Mouse (Mus musculus) gastrocnemius, postnatal 14 days (tissue): ENCODE measurements around the gene Ap3b1. TPM values are rescaled to one million over a fixed set of nuclear protein-coding genes. Genes with fewer than 3 reads are reported as not detected.
"Not testable (repeated sequence)": the region's sequence is repeated elsewhere in the genome, so short reads cannot be mapped to it uniquely, and the experiment has no call there.

Source experiments
- DNase-seq: peaks from one replicate; pipeline ENCODE4 v3.0.0; 2021; ENCODE audit warnings: mixed read lengths
- intact Hi-C: fragments of 180-260 bp; cut with DNase I; formaldehyde crosslinking; loops from one replicate; pipeline ENCODE4 v1.15.1; 2025; ENCODE audit warnings: low total_unique reads
- long read RNA-seq, 2 experiments: library from polyadenylated mRNA; stranded (forward); transcript quantifications; one replicate each; pipeline ENCODE4 v2.0.0; 2021
- total RNA-seq, 2 experiments: library from RNA; stranded (reverse); gene quantifications; 2 replicates each; pipeline ENCODE4 v1.2.3; 2021

Gene Ap3b1
- 10 to 100 TPM; 18.6 to 19.3 TPM for total RNA-seq
- long read RNA-seq, experiment 1, full-length matches to known transcripts, result 5 of 10 reads
- long read RNA-seq, experiment 1, partial matches to known transcripts, result 1 of 10 reads
- long read RNA-seq, experiment 1, other reads (novel, unspliced or antisense), result 4 of 10 reads
- long read RNA-seq, experiment 2, full-length matches to known transcripts, result 5 of 10 reads
- long read RNA-seq, experiment 2, partial matches to known transcripts, result 2 of 10 reads
- long read RNA-seq, experiment 2, other reads (novel, unspliced or antisense), result 3 of 10 reads

GRCm38 (mm10) chr13:94358401-94359265 lies at the start of gene Ap3b1:
Ap3b1 (plus strand) TSS chr13:94358960.
- DNase-seq, result peak; percentile 93
- intact Hi-C loops, result loop anchor here (5.0 kb wide), 1 partner anchor 71 kb away; the partner anchor contains the start of gene Scamp1

GRCm38 (mm10) chr13:94312812-94313211 lies 45.9 kb upstream of the Ap3b1 start:
- intact Hi-C loops, DNase-seq: not testable (repeated sequence)

DNA sequence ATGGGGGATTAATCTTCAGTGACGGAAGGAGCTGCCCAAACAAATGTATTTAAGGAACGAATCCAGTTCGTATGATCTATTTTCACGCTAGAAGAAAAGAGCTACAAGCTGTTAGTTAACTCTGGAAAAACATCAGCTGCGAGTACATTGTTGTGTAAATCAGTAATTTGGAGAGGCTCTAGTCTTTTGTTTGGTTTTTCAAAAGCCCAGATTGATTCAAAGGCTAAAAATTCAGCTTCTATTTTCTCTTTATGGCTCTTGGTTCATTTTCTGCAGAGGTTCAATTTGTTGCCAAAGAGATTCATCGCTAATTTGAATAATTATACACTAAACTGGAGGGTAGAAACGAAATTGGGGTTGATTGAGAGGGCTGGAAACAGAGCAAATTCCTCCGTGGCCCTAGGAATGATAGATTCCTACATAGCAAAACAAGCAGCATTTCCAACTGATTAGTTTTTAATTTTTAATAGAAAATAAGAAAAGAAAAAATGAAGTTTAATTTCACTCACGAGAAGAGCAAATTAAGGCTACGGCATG lies 41.7 kb upstream of the Ap3b1 start:
- no peak for DNase-seq
- intact Hi-C loops, result no loop called here

- intact Hi-C loops, result no loop called here
- no peak for DNase-seq
Measured at GRCm38 (mm10) chr13:94321094-94321792, 37.5 kb upstream of the Ap3b1 start.

DNA sequence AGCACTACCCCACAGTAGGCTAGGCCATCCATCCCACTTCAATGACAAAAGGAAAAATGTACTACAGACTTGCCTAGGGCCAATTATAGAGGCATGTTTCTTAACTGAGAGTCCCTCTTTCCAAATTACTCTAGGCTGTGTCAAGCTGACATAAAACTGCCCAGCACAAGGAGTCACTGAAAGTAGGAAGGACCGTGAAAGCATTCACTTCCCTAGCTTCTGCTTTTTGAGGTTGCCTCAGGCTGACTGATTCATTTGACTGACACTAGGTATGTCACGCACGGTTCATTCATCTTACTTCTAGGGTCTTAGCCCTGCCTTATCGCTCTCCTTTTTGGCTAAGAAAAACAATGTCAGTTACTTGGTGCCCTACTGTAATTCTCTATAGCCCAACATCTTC lies 36.3 kb upstream of the Ap3b1 start:
- intact Hi-C loops, result no loop called here
- DNase-seq, result no peak

- intact Hi-C loops, result no loop called here
- DNase-seq, result no peak
Measured at GRCm38 (mm10) chr13:94328063-94328462, 30.7 kb upstream of the Ap3b1 start.

DNA sequence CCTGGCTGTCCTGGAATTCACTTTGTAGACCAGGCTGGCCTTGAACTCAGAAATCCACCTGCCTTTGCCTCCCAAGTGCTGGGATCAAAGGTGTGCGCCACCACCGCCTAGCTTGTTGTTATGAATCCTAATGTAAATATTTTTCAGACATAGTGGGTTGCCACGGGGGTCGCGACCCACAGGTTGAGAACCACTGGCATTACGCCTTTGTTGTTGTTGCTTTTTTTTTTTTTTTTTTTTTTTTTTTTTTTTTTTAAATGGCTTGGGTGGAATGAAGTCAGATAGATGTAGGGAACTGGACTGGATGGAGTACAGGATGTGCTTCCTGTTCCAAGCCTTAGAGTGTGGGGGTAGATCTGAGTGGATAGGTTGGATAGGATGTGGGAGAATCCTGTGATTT lies 29.8 kb upstream of the Ap3b1 start:
- intact Hi-C loops, DNase-seq: not testable (repeated sequence)

DNA sequence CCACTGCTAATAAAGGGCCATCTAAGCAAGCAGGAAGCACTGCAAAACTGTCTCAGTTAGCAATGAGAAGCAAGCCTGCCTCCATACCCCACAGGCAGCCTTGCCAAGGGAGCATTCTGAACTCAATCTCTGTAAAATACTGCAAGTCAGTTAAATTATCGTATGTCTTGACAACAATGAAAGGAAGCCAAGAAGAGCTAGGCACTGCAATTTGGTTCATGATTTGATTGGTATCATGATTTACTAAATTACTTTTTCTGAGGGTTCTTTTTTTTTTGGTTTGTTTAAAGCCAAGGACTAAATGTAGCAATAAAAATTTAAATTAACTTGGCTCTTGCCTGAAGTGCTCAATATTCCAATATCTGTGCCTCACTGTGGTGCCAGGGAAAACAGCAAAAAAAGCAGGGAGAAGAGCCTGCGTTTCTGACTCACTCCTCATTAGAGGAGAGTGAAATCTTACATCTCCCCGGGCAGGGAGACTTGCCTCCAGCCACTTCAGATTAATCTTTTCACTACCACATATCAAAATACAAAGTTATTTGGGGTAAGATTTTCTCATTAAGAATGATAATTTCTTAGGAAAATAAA lies 28.3 kb upstream of the Ap3b1 start:
- intact Hi-C loops, result no loop called here
- DNase-seq, result no peak

- no peak for DNase-seq
- intact Hi-C loops, result no loop called here
Measured at GRCm38 (mm10) chr13:94338357-94338756, 20.4 kb upstream of the Ap3b1 start.

DNA sequence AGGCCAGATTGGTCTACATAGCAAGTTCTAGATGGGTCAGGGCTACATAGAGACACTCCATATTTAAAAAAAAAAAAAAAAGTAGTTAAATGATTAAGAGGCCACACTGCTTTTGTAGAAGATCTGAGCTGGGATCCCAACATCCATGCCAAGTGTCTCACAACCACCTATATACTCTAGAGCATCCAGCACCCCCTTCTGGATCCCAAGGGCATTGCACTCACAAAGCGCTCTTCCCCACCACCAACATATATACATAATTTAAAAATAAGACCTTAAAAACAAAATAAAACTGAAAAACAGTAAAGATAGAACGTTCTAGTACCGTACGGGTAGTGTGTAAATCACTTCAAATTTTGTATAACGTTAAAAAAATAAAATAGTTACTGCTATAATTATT lies 15.6 kb upstream of the Ap3b1 start:
- DNase-seq, result no peak
- intact Hi-C loops, result no loop called here

DNA sequence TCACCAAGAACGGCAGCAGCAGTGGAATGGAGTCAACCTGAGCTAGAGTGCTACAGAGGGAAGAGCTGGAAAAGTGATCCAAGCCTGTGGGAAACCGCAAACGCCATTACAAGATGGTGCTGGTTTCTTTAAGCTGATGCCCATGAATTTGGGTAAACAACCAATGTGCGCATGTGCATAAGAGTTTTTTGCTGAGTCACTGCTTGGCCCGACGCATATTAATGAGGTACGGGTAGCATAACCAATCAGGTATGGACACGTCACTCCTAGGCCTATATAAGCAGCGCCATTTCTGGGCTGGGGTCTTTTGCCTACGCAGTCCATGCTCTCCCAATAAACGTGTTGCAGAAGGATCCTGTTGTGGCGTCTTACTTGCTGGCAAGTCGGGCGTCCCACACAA lies 14.2 kb upstream of the Ap3b1 start:
- intact Hi-C loops, DNase-seq: not testable (repeated sequence)

GRCm38 (mm10) chr13:94354584-94354983 lies 4.2 kb upstream of the Ap3b1 start:
- DNase-seq, result no peak
- intact Hi-C loops, result no loop called here

DNA sequence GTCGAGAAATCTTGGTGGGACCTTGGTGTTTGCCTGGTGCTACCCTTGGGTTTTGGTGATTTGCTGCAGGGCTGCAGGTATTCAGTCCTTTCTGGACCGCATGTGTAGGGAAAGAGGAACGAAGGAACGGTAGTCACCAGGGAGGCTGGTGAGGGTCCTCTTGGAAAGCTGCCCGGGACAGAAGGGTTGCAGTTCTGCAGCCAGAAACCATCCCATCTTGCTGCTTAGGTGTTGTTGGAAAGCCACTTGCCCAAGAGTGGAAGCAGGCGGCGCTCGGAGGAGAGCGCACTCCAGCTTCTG lies 709 bp upstream of the Ap3b1 start:
- intact Hi-C loops, result loop anchor here (5.0 kb wide), 1 partner anchor 71 kb away; the partner anchor contains the start of gene Scamp1
- no peak for DNase-seq

GRCm38 (mm10) chr13:94359282-94359920 lies 641 bp downstream of the Ap3b1 start:
- DNase-seq, result no peak
- intact Hi-C loops, result loop anchor here (5.0 kb wide), 1 partner anchor 72 kb away; the partner anchor contains the start of gene Scamp1

GRCm38 (mm10) chr13:94361013-94361580 lies 2.3 kb downstream of the Ap3b1 start:
- intact Hi-C loops, DNase-seq: not testable (repeated sequence)

DNA sequence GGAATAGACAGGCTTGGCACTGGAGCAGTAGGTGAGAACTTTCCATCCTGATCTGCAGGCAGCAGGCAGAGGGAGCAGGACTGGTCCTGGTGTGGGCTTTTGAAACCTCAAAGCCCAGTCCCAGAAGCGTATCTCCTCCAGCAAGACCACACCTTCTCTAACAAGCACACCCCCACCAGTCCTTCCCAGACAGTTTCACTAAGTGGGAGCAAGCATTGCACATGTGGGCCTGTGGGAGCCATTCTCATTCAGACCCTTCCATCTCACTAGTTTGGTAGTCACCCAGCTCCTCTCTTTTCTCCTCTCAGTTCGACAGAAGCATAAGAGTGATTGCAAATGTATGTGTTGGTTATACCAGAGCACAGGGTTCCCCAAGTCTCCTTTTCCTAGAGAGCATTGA lies 5.6 kb downstream of the Ap3b1 start:
- no peak for DNase-seq
- intact Hi-C loops, result no loop called here

- intact Hi-C loops, result no loop called here
Measured at GRCm38 (mm10) chr13:94365108-94365907, 6.5 kb downstream of the Ap3b1 start.

DNA sequence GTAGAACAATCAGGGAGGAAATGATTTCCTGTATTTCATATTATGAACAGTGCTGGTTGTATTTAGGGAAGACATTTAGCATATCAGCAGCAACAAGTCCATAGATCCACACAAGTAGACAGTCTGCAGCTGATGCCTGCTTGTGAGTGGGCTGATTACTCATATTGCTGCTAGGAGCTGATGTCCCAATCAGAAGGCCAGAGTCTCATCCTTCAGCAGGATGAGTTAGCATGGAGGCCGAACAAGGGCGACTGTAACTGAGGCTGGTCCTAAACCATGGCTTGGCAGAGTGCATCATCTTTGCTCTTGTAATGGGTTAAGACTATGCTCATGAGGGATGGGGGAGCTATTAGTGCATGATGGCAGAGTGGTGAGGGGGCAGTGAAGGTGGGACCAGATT lies 9.1 kb downstream of the Ap3b1 start:
- DNase-seq, result no peak
- intact Hi-C loops, result no loop called here

More at GRCm38 (mm10) chr13:94365108-94365907, 6.5 kb downstream of the Ap3b1 start:
- DNase-seq, result no peak
